Mouse (Mus musculus) testis, postnatal 10 days (tissue): ENCODE results near the gene Fabp7.

Experiments
- DNase-seq: peaks from one replicate; pipeline ENCODE4 v3.0.0; 2021; ENCODE audit warnings: low spot score

The Fabp7 gene

GRCm38 (mm10) chr10:57784876-57785150 lies at the start of gene Fabp7:
Fabp7 (plus strand) TSS chr10:57784881.
- no peak for DNase-seq

GRCm38 (mm10) chr10:57740733-57741132 lies 43.9 kb upstream of the Fabp7 start:
- DNase-seq = no peak

- DNase-seq = no peak
Observed at GRCm38 (mm10) chr10:57741351-57741750, 43.3 kb upstream of the Fabp7 start.

- no peak for DNase-seq
Observed at GRCm38 (mm10) chr10:57743045-57743444, 41.6 kb upstream of the Fabp7 start.

GRCm38 (mm10) chr10:57743606-57744016 lies 41.1 kb upstream of the Fabp7 start:
- DNase-seq = peak; percentile 42

GRCm38 (mm10) chr10:57744128-57744765 lies 40.4 kb upstream of the Fabp7 start:
- DNase-seq = no peak

- DNase-seq = no peak
Observed at GRCm38 (mm10) chr10:57745452-57745851, 39.2 kb upstream of the Fabp7 start.

- no peak for DNase-seq
Observed at GRCm38 (mm10) chr10:57747127-57747526, 37.6 kb upstream of the Fabp7 start.

- no peak for DNase-seq
Observed at GRCm38 (mm10) chr10:57753343-57753742, 31.3 kb upstream of the Fabp7 start.

GRCm38 (mm10) chr10:57755201-57755736 lies 29.4 kb upstream of the Fabp7 start:
- no peak for DNase-seq

GRCm38 (mm10) chr10:57758999-57759398 lies 25.7 kb upstream of the Fabp7 start:
- DNase-seq = no peak

- DNase-seq = no peak
Observed at GRCm38 (mm10) chr10:57760694-57761093, 24.0 kb upstream of the Fabp7 start.

- no peak for DNase-seq
Observed at GRCm38 (mm10) chr10:57763044-57763443, 21.6 kb upstream of the Fabp7 start.

GRCm38 (mm10) chr10:57783289-57784130 lies 1.2 kb upstream of the Fabp7 start:
- no peak for DNase-seq

- DNase-seq = peak; percentile 74
Observed at GRCm38 (mm10) chr10:57784131-57784875, 378 bp upstream of the Fabp7 start.

- no peak for DNase-seq
Observed at GRCm38 (mm10) chr10:57785552-57785951, 871 bp downstream of the Fabp7 start.

- DNase-seq = no peak
Observed at GRCm38 (mm10) chr10:57792957-57793356, 8.3 kb downstream of the Fabp7 start.

- no peak for DNase-seq
Observed at GRCm38 (mm10) chr10:57794018-57794417, 9.3 kb downstream of the Fabp7 start, which contains the start of gene Smpdl3a. Smpdl3a (plus strand) TSS chr10:57794335.

GRCm38 (mm10) chr10:57794491-57795461 lies 10.1 kb downstream of the Fabp7 start:
- peak; percentile 55 for DNase-seq

GRCm38 (mm10) chr10:57795542-57795941 lies 10.9 kb downstream of the Fabp7 start:
- DNase-seq = no peak

- no peak for DNase-seq
Observed at GRCm38 (mm10) chr10:57796057-57796456, 11.4 kb downstream of the Fabp7 start.
